Mouse (Mus musculus): ENCODE measurements around the gene Agpat1.
A peak's percentile ranks its signal among the peaks of the same experiment; 100 is the strongest.

DNA sequence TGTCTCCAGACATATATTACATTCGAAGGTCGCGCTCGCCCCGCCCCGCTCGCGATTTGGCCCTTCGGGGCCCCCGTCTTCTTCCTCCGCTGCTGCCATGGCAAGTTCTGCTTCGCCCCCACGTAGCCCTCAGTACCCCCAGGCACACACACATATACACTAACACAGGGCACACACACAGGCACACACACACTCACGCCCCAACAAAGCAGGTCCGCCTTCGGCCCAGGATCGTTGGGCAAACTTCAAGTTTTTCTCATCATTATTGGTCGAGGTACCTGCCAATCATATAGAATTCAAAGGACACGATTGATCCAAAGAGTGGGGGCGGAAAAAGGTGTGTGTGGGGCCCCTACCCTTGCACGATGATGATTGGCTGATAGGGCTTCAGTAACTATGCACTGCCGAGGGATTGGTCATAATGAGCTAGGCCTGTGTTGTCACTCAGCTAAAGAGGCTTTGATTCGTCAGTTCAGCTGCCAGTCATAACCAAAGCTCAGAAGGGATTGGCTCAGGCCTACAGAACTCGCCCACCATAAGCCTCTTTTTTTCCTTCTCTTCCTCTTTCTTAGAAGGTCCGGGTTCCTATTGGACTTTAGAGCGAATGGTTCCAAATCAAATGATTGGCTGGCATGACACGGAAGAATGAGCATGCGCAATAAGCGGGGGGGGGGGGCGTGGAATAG lies 544 bp upstream of the Agpat1 start, which contains the start of gene Rnf5:
- TF ChIP-seq MAX (IDR thresholded peaks at IDR 0.05; ENCODE audit: low read length) (0 out of 2 replicates have a peak, but pooled peaks have one; percentile 27), POLR2A (IDR thresholded peaks at IDR 0.05; ENCODE audit: low read depth, low read length) (peak; percentile 63), CTCF (conservative IDR thresholded peaks at IDR 0.05 in 1 of 2, IDR thresholded peaks at IDR 0.05 in 1 of 2; ENCODE audit: low read depth in 2 of 2, low read length in 2 of 2) (no peak), HCFC1 (IDR thresholded peaks at IDR 0.05; ENCODE audit: low read depth, low read length) (peak; percentile 79), CHD2 (IDR thresholded peaks at IDR 0.05; ENCODE audit: low read length) (peak; percentile 99), MYC (IDR thresholded peaks at IDR 0.05; ENCODE audit: low read depth, low read length) (no peak), ETS1 (conservative IDR thresholded peaks at IDR 0.05; ENCODE audit: low read depth, low read length) (no peak)
